Mouse (Mus musculus): ENCODE measurements around the gene Rdh1. TPM values are rescaled to one million over a fixed set of nuclear protein-coding genes. Genes with fewer than 3 reads are reported as not detected.

Rdh1 gene
- polyA plus RNA-seq (2012; rRNA removed) (0.15 and 0.18 TPM in 2 replicates), polyA plus RNA-seq (2014; fragmentation: Nextera tagmentation; extraction: Ambion mirVana) (0.09 and 0.17 TPM in 2 replicates)

DNA sequence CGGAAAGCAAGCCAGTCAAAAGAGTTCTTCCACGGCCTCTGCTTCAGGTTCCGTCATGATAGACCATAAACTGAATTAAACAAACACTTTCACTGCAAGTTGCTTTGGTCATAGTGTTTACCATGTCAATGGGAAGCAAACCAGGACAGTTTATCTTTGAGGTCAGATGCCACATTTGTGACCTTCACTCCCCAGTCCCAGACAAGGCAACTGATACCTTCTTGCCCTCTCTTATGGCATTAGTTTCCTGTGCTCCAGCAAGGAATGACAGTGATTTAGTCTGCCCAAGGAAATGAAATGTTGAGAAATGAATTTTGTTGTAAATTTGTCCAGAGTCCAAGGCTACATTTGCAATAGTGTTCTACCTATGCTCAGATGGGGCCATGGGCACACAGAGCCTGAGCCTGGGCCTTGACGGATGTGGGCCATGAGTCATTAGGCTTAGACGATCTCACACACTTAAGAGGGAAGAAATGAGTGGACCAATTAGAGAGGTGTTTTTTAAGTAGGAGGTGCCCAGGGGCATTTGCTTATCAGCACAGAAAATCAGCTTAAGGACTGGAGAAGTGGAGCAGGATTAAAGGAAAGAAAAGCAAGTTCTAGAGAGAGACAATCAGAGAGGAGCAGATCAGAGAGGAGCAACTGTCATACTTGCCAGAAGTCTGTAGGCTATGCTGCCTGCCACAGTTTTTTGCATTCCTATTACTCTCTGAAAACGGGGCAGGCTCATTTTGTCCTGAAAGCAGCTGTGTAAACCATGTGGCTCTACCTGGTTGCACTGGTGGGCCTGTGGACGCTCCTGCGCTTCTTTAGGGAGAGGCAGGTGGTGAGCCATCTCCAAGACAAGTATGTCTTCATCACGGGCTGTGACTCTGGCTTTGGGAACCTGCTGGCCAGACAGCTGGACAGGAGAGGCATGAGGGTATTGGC lies at the start of gene Rdh1, which contains the start of gene Rdh16f1:
Gene Rdh1, plus strand, starts transcription at position 541 of the 930 bp plus-strand sequence.
Gene Rdh16f1, plus strand, starts transcription at position 607 of the 930 bp plus-strand sequence.
- peaks cover 10 to 28% of the 10 kb centered on the region in 2 experiments for H3K4me1 ChIP-seq (replicated peaks; ENCODE audit: control insufficient read depth in 2 of 2, insufficient read depth in 2 of 2, low read length in 1 of 2)
- no peak within 1 kb of the TSS for H3K4me2 ChIP-seq (ENCODE audit: low read depth)
- peak; percentile 38; the same call in 1 of the 2 replicates for ATAC-seq (ENCODE audit: insufficient read depth)
- no peaks in the 10 kb centered on the region for H3K9me3 ChIP-seq (ENCODE audit: control insufficient read depth, low read length)
- no peak for TF ChIP-seq CTCF (IDR thresholded peaks at IDR 0.05; ENCODE audit: low read depth)
- no peak for TF ChIP-seq EP300 (IDR thresholded peaks at IDR 0.05; ENCODE audit: low read depth)
- H3K4me3 ChIP-seq (ENCODE audit: insufficient read depth in 1 of 2, low read depth in 2 of 2, low read length in 2 of 2) = no peak within 1 kb of the TSS
- no peaks in the 10 kb centered on the region for H3K27me3 ChIP-seq (ENCODE audit: control insufficient read depth, insufficient read depth, low read length)
- H3K36me3 ChIP-seq (replicated peaks; ENCODE audit: control insufficient read depth, insufficient read depth, low read depth) = no peaks in the 10 kb centered on the region
- no peak within 1 kb of the TSS for H3K27ac ChIP-seq
- H3K9ac ChIP-seq (replicated peaks) = no peak within 1 kb of the TSS
- DNase-seq (ENCODE audit: low read depth in 3 of 3, low spot score in 3 of 3) = no peak
- WGBS (ENCODE audit: insufficient replicate concordance) = 55% methylated on average over 9 of the region's 9 CpGs

DNA sequence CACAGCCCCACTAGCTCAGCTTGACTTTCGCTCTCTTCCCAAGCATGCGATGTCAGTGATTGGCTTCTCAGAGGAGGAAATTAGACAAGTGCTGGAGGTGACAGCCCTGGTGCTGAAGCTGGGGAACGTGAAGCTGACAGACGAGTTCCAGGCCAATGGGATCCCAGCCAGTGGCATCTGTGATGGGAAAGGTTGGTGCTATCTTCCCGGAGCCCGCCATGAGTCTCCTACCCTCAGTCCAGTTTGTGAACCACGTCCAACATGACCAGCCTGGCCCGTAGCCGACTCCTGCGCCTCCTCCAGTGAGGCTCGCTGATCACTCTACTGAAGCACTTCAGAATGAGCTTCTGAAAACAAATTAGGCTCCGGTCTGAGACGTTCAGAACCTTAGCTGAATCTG lies 49.2 kb upstream of the Rdh1 start:
- Histone ChIP-seq H3K4me3 (ENCODE audit: insufficient read depth in 1 of 2, low read depth in 2 of 2, low read length in 2 of 2) (no peak overlapping the region), H3K9ac (replicated peaks) (no peak overlapping the region), H3K27me3 (ENCODE audit: control insufficient read depth, insufficient read depth, low read length) (no peaks in the 10 kb centered on the region), H3K9me3 (ENCODE audit: control insufficient read depth, low read length) (no peaks in the 10 kb centered on the region), H3K27ac (no peak overlapping the region), H3K4me1 (replicated peaks; ENCODE audit: control insufficient read depth in 2 of 2, insufficient read depth in 2 of 2, low read length in 1 of 2) (peaks cover 0 to 3% of the 10 kb centered on the region in 2 experiments; a peak in 2 of 4 replicates), H3K36me3 (replicated peaks; ENCODE audit: control insufficient read depth, insufficient read depth, low read depth) (no peaks in the 10 kb centered on the region), H3K4me2 (ENCODE audit: low read depth) (no peak overlapping the region)
- no peak for DNase-seq (ENCODE audit: low read depth in 3 of 3, low spot score in 3 of 3)
- 68% methylated on average over 13 of the region's 13 CpGs for WGBS (ENCODE audit: insufficient replicate concordance)
- TF ChIP-seq EP300 (IDR thresholded peaks at IDR 0.05; ENCODE audit: low read depth) = no peak
- ATAC-seq (ENCODE audit: insufficient read depth) = no peak

DNA sequence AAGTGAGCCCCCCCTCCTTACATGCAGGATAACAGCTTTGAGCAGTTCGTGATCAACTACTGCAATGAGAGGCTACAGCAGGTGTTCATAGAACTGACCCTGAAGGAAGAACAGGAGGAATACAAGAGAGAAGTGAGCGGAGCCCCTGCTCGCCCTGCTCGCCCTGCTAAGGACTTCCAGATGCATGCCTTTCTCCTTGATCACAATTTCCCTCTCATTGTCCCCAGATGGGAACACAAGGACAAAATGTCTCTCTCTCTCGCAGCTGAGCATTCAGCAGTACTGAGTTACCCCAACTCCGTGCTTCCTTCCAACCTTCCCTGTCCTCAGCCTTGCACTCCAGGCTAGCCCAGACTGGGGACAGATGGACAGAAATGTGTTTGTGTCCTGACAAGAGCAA lies 46.8 kb upstream of the Rdh1 start:
- ATAC-seq (ENCODE audit: insufficient read depth) = no peak
- TF ChIP-seq CTCF (IDR thresholded peaks at IDR 0.05; ENCODE audit: low read depth) (no peak), EP300 (IDR thresholded peaks at IDR 0.05; ENCODE audit: low read depth) (no peak)
- Histone ChIP-seq H3K4me2 (ENCODE audit: low read depth) (no peak overlapping the region), H3K36me3 (replicated peaks; ENCODE audit: control insufficient read depth, insufficient read depth, low read depth) (no peaks in the 10 kb centered on the region), H3K27me3 (ENCODE audit: control insufficient read depth, insufficient read depth, low read length) (no peaks in the 10 kb centered on the region), H3K9me3 (ENCODE audit: control insufficient read depth, low read length) (no peaks in the 10 kb centered on the region), H3K9ac (replicated peaks) (no peak overlapping the region), H3K27ac (no peak overlapping the region), H3K4me1 (replicated peaks; ENCODE audit: control insufficient read depth in 2 of 2, insufficient read depth in 2 of 2, low read length in 1 of 2) (no peaks in the 10 kb centered on the region), H3K4me3 (ENCODE audit: insufficient read depth in 1 of 2, low read depth in 2 of 2, low read length in 2 of 2) (no peak overlapping the region)
- no peak for DNase-seq (ENCODE audit: low read depth in 3 of 3, low spot score in 3 of 3)
- 64% methylated on average over 6 of the region's 6 CpGs for WGBS (ENCODE audit: insufficient replicate concordance)

DNA sequence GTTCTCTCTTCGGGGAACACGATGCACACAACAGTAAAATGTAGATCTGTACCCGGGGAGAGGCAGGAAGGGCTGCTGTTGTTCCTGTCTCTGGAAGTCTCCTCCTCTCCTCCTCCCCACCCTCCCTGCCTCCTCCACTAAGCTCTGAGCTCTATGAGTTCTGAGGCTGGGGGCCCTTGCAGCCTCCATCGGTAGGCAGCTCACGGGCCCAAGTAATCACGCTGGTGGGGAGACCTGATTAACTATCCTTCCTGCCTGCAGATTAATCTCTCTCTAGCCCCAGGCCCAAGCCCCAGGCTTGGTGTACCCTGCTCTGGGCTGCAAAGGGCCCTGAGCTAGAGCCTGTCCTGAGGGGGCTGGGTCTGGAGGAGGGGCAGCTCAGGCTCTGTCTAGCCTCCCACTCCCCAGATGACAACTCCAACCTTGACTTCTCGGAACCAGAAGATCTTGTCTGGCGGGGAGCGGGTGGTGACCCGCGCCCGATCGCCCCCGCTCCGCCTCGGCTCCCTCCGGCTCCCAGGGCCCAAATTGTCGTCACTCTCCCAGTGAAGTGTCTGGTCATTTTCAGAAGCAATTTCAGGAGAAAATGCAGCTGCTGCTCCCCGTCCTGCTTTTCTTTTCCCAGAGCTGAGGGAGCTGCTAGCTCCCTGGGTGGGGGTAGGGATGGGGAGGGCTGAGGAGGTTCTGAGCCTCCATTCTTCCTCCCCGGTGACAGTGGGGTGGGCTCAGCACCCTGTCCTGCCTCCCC lies 37.7 kb upstream of the Rdh1 start:
- Histone ChIP-seq H3K4me2 (ENCODE audit: low read depth) (no peak overlapping the region), H3K27me3 (ENCODE audit: control insufficient read depth, insufficient read depth, low read length) (peaks cover 17% of the 10 kb centered on the region), H3K4me1 (replicated peaks; ENCODE audit: control insufficient read depth in 2 of 2, insufficient read depth in 2 of 2, low read length in 1 of 2) (peaks cover 0 to 7% of the 10 kb centered on the region in 2 experiments; a peak in 2 of 4 replicates), H3K9ac (replicated peaks) (no peak overlapping the region), H3K9me3 (ENCODE audit: control insufficient read depth, low read length) (no peaks in the 10 kb centered on the region), H3K36me3 (replicated peaks; ENCODE audit: control insufficient read depth, insufficient read depth, low read depth) (no peaks in the 10 kb centered on the region), H3K27ac (no peak overlapping the region), H3K4me3 (ENCODE audit: insufficient read depth in 1 of 2, low read depth in 2 of 2, low read length in 2 of 2) (no peak overlapping the region)
- no peak for ATAC-seq (ENCODE audit: insufficient read depth)
- TF ChIP-seq CTCF (IDR thresholded peaks at IDR 0.05; ENCODE audit: low read depth) = no peak
- TF ChIP-seq EP300 (IDR thresholded peaks at IDR 0.05; ENCODE audit: low read depth) = no peak
- 28% methylated on average over 20 of the region's 20 CpGs for WGBS (ENCODE audit: insufficient replicate concordance)
- DNase-seq (ENCODE audit: low read depth in 3 of 3, low spot score in 3 of 3) = no peak
